Mouse (Mus musculus) brain, adult 10 weeks (tissue): ENCODE data around the gene Tsacc. TPM values are rescaled to one million over a fixed set of nuclear protein-coding genes. Genes with fewer than 3 reads are reported as not detected.

ENCODE experiments used
- polyA plus RNA-seq: library from polyadenylated mRNA; stranded (reverse); fragments of 350-450 nt; fragmentation: Illumina TruSeq; extraction: RNeasy Lipid Tissue Mini Kit (QIAGEN cat#74804); gene quantifications from one replicate; pipeline ENCODE4 v1.2.3, GENCODE M21; 2015; ENCODE audit warnings: low read depth, low replicate concordance

The Tsacc gene
- 5.0 TPM for polyA plus RNA-seq

GRCm38 (mm10) chr3:88296561-88297318 is at the start of gene Tsacc, which contains the start of gene Cct3:
Tsacc (minus strand) TSS chr3:88296999.
Cct3 (plus strand) TSS chr3:88297116.

GRCm38 (mm10) chr3:88336058-88337013 is 39.5 kb upstream of the Tsacc start, which contains the start of the genes Tmem79 and Smg5:
Tmem79 (minus strand) TSS chr3:88336148.
Smg5 (plus strand) TSS chr3:88336260.

GRCm38 (mm10) chr3:88324951-88325405 is 28.2 kb upstream of the Tsacc start, which contains the start of gene Glmp:
Glmp (plus strand) TSS chr3:88325023.

GRCm38 (mm10) chr3:88287110-88287509 is 9.7 kb downstream of the Tsacc start, which contains the start of gene Gm38392:
Gm38392 (minus strand) TSS chr3:88287210.

GRCm38 (mm10) chr3:88254268-88254926 is 42.4 kb downstream of the Tsacc start, which contains the start of gene Rhbg:
Rhbg (minus strand) TSS chr3:88254709.

Other genes with a start within 250 kb of the Tsacc start
- gene Naxe, start 238.5 kb downstream of the Tsacc start, polyA plus RNA-seq: 138 TPM
- gene Ttc24, start 218.7 kb downstream of the Tsacc start, polyA plus RNA-seq: not detected
- 0.25 TPM for gene Iqgap3, start 215.0 kb downstream of the Tsacc start, polyA plus RNA-seq
- gene Mef2d, start 154.6 kb downstream of the Tsacc start, polyA plus RNA-seq: 113 TPM
- not detected for gene Rhbg, start 42.3 kb downstream of the Tsacc start, polyA plus RNA-seq
- gene Gm38392, start 9.8 kb downstream of the Tsacc start, polyA plus RNA-seq: not detected
- gene Cct3, start 117 bp upstream of the Tsacc start, polyA plus RNA-seq: 201 TPM
- 103 TPM for gene Glmp, start 28.0 kb upstream of the Tsacc start, polyA plus RNA-seq
- gene Tmem79, start 39.1 kb upstream of the Tsacc start, polyA plus RNA-seq: 0.67 TPM
- 60.0 TPM for gene Smg5, start 39.3 kb upstream of the Tsacc start, polyA plus RNA-seq
- gene Paqr6, start 67.6 kb upstream of the Tsacc start, polyA plus RNA-seq: 14.8 TPM
- 0.67 TPM for gene Bglap3, start 75.7 kb upstream of the Tsacc start, polyA plus RNA-seq
- gene Bglap2, start 81.7 kb upstream of the Tsacc start, polyA plus RNA-seq: not detected
- gene Bglap, start 87.5 kb upstream of the Tsacc start, polyA plus RNA-seq: not detected
- 10.5 TPM for gene Pmf1, start 113.3 kb upstream of the Tsacc start, polyA plus RNA-seq
- gene Slc25a44, start 128.1 kb upstream of the Tsacc start, polyA plus RNA-seq: 56.1 TPM
- 41.2 TPM for gene Sema4a, start 164.2 kb upstream of the Tsacc start, polyA plus RNA-seq
- 42.8 TPM for gene Lmna, start 213.0 kb upstream of the Tsacc start, polyA plus RNA-seq
- 1.5 TPM for gene Mex3a, start 235.4 kb upstream of the Tsacc start, polyA plus RNA-seq